Comparison of ENCODE assay signal across 18 mouse cellular contexts in genomic region chr6:137585229-137585628, GRCm38 (mm10).
DNase-seq lines count a peak whose midpoint lies in the region; ATAC-seq and TF ChIP-seq lines count a peak whose summit lies in the region.
"Had no signal": no experiment of that assay in that cellular context is flagged by ENCODE, and none has a peak within 500 bp of the region (broad histone marks: within the 10 kb centered on the region; RNA-seq: fewer than 3 reads in every experiment).

No protein-coding gene starts in this region.

- H3K4me3 ChIP-seq in kidney, adult 2 months (ENCODE audit: insufficient read depth, low read depth, low read length), result no peak overlapping the region
- H3K4me3 ChIP-seq in stomach, postnatal 0 days (ENCODE audit: low read depth, low read length), result no peak overlapping the region
- H3K4me3 ChIP-seq in midbrain, embryonic 14.5 days (replicated peaks; ENCODE audit: low read depth, low read length), result no peak overlapping the region
- H3K4me3 ChIP-seq: embryonic facial prominence, embryonic 13.5 days; heart, adult 2 months; heart, embryonic 12.5 days; hindbrain, embryonic 10.5 days had no signal

- DNase-seq in kidney, adult 2 months, result peak; percentile 33
- no peak for DNase-seq in kidney, postnatal 25 days
- DNase-seq in 3T3-L1 (ENCODE audit: low read depth, low spot score), result peak; percentile 93
- no peak for DNase-seq in Patski (ENCODE audit: low read depth, low spot score)
- DNase-seq in stomach, postnatal 0 days (ENCODE audit: low spot score), result no peak
- no peak for DNase-seq in testis, postnatal 10 days (ENCODE audit: low spot score)
- no peak for DNase-seq in midbrain, embryonic 14.5 days
- DNase-seq: adrenal gland, postnatal 14 days; cerebellum, adult 18-20 months; cerebellum, adult 9-11 months; cerebellum, postnatal 36 days; gastrocnemius, postnatal 36 days; heart, adult 2 months had no signal

- no peaks in the 10 kb centered on the region for H3K9me3 ChIP-seq in stomach, postnatal 0 days (ENCODE audit: control insufficient read depth, low read length)
- H3K9me3 ChIP-seq in midbrain, embryonic 14.5 days (ENCODE audit: control insufficient read depth, low read length), result no peaks in the 10 kb centered on the region
- H3K9me3 ChIP-seq: embryonic facial prominence, embryonic 13.5 days; heart, embryonic 12.5 days; hindbrain, embryonic 10.5 days had no signal

- in situ Hi-C loops in Patski (cut with MboI; ENCODE audit: low pct_unique_long_range_greater_than_20kb), result no loop called here

- CTCF ChIA-PET in Patski (lab: Charles Lee), result interaction anchor here (0.7 to 1.3 kb wide), 4 partner anchors 11 to 113 kb away, joined by 3 to 5 read pairs (median 3); no protein-coding TSS in a partner anchor

- H3K4me2 ChIP-seq in stomach, postnatal 0 days (replicated peaks; ENCODE audit: low read depth), result no peak overlapping the region
- no peak overlapping the region for H3K4me2 ChIP-seq in midbrain, embryonic 14.5 days (ENCODE audit: low read length)
- H3K4me2 ChIP-seq: embryonic facial prominence, embryonic 13.5 days; heart, embryonic 12.5 days; hindbrain, embryonic 14.5 days had no signal

- H3K9ac ChIP-seq in stomach, postnatal 0 days (ENCODE audit: low read length), result no peak overlapping the region
- H3K9ac ChIP-seq in midbrain, embryonic 14.5 days (replicated peaks; ENCODE audit: low read length), result no peak overlapping the region
- H3K9ac ChIP-seq: embryonic facial prominence, embryonic 13.5 days; heart, embryonic 12.5 days; hindbrain, embryonic 14.5 days had no signal

- TF ChIP-seq POLR2A in kidney, adult 2 months (IDR thresholded peaks at IDR 0.05; ENCODE audit: low read depth, low read length), result no peak

- no peaks in the 10 kb centered on the region for H3K36me3 ChIP-seq in kidney, adult 2 months (ENCODE audit: control insufficient read depth, insufficient read depth, low read length)
- H3K36me3 ChIP-seq in stomach, postnatal 0 days (ENCODE audit: control insufficient read depth, insufficient read depth, low read length), result no peaks in the 10 kb centered on the region
- H3K36me3 ChIP-seq in midbrain, embryonic 14.5 days (ENCODE audit: control insufficient read depth, insufficient read depth, low read length), result no peaks in the 10 kb centered on the region
- H3K36me3 ChIP-seq: embryonic facial prominence, embryonic 13.5 days; heart, embryonic 12.5 days; hindbrain, embryonic 10.5 days had no signal

- POLR2A ChIA-PET in Patski (lab: Charles Lee), result interaction anchor here (1.2 kb wide), 1 partner anchor 65 kb away, joined by 3 read pairs; no protein-coding TSS in a partner anchor

- no peaks in the 10 kb centered on the region for H3K27me3 ChIP-seq in kidney, adult 2 months (replicated peaks; ENCODE audit: control insufficient read depth, insufficient read depth, low read length)
- H3K27me3 ChIP-seq in Patski, result no peaks in the 10 kb centered on the region
- H3K27me3 ChIP-seq in stomach, postnatal 0 days (ENCODE audit: control insufficient read depth, insufficient read depth, low read length), result no peaks in the 10 kb centered on the region
- no peaks in the 10 kb centered on the region for H3K27me3 ChIP-seq in midbrain, embryonic 14.5 days (ENCODE audit: control insufficient read depth, insufficient read depth, low read length)
- H3K27me3 ChIP-seq: embryonic facial prominence, embryonic 13.5 days; heart, embryonic 12.5 days had no signal

- WGBS in kidney, adult 2 months, result 45% methylated on average over 4 of the region's 4 CpGs
- WGBS in stomach, postnatal 0 days, result 37% methylated on average over 4 of the region's 4 CpGs
- 87% methylated on average over 4 of the region's 4 CpGs for WGBS in midbrain, embryonic 14.5 days

- no peak for TF ChIP-seq CTCF in kidney, adult 2 months (conservative IDR thresholded peaks at IDR 0.05; ENCODE audit: insufficient read depth, insufficient read length, low read depth, low read length)
- no peak for TF ChIP-seq CTCF in Patski (IDR thresholded peaks at IDR 0.05)
- no peak for TF ChIP-seq CTCF in stomach, postnatal 0 days (IDR thresholded peaks at IDR 0.05; ENCODE audit: low read depth)

- H3K27ac ChIP-seq in kidney, adult 2 months (ENCODE audit: insufficient read depth, low read depth, low read length), result no peak overlapping the region
- H3K27ac ChIP-seq in stomach, postnatal 0 days (replicated peaks), result no peak overlapping the region
- no peak overlapping the region for H3K27ac ChIP-seq in midbrain, embryonic 14.5 days (replicated peaks; ENCODE audit: low read depth, low read length)
- H3K27ac ChIP-seq: embryonic facial prominence, embryonic 13.5 days; heart, adult 2 months; hindbrain, embryonic 10.5 days; hindbrain, embryonic 14.5 days had no signal

- TF ChIP-seq EP300 in stomach, postnatal 0 days (optimal IDR thresholded peaks at IDR 0.05), result no peak

- ATAC-seq in Patski, result peak; percentile 81
- peak; percentile 52 for ATAC-seq in stomach, postnatal 0 days (ENCODE audit: low FRiP score, low TSS enrichment)
- ATAC-seq in midbrain, embryonic 14.5 days (ENCODE audit: low FRiP score, low TSS enrichment), result no peak
- ATAC-seq: forebrain, embryonic 14.5 days had no signal

- peaks cover 25% of the 10 kb centered on the region for H3K4me1 ChIP-seq in kidney, adult 2 months (ENCODE audit: control insufficient read depth, insufficient read depth, low read length)
- H3K4me1 ChIP-seq in stomach, postnatal 0 days (replicated peaks; ENCODE audit: control insufficient read depth, insufficient read depth), result no peaks in the 10 kb centered on the region
- no peaks in the 10 kb centered on the region for H3K4me1 ChIP-seq in midbrain, embryonic 14.5 days (ENCODE audit: control insufficient read depth, insufficient read depth, low read length)
- H3K4me1 ChIP-seq: embryonic facial prominence, embryonic 13.5 days; hindbrain, embryonic 10.5 days had no signal

Comparison
In these comparisons a context has a peak if more than half of its experiments do, and no peak if none do; other contexts are left out.
1. DNase-seq: peak in kidney, adult 2 months (single experiment) and 3T3-L1 (single experiment); none in kidney, postnatal 25 days (0 of 2), Patski (single experiment), stomach, postnatal 0 days (single experiment), testis, postnatal 10 days (single experiment) and midbrain, embryonic 14.5 days (single experiment).